Mouse (Mus musculus) midbrain, embryonic 13.5 days (tissue): Measurements from ENCODE around the gene Sqor. TPM values are rescaled to one million over a fixed set of nuclear protein-coding genes. Genes with fewer than 3 reads are reported as not detected.

Experiments used
- polyA plus RNA-seq: library from polyadenylated mRNA; unstranded; fragments of >200 nt; fragmentation: Nextera tagmentation; extraction: Ambion mirVana; gene quantifications from 2 replicates; pipeline ENCODE4 v1.2.1, GENCODE M21; 2015

Gene Sqor
- polyA plus RNA-seq, 1 experiment from 2014 or later: 2.6 TPM

Other genes starting within 250 kb of the Sqor start
- 21.8 and 25.7 TPM in 2 replicates for gene Gatm, start 153.9 kb upstream of the Sqor start, polyA plus RNA-seq
- gene AA467197, start 128.3 kb upstream of the Sqor start, polyA plus RNA-seq: 0.62 TPM in 1 of 2 replicates, not detected in the other
- 4.6 and 5.0 TPM in 2 replicates for gene Slc30a4, start 62.6 kb upstream of the Sqor start, polyA plus RNA-seq
- 94.4 and 105 TPM in 2 replicates for gene Bloc1s6, start 26.7 kb upstream of the Sqor start, polyA plus RNA-seq